Mouse (Mus musculus) midbrain, embryonic 10.5 days (tissue): ENCODE data around the gene Hist1h1t. TPM values are rescaled to one million over a fixed set of nuclear protein-coding genes. Genes with fewer than 3 reads are reported as not detected.
"Not testable (repeated sequence)": the region's sequence is repeated elsewhere in the genome, so short reads cannot be mapped to it uniquely, and the experiment has no call there.

Source experiments
- DNase-seq: peaks from one replicate; pipeline ENCODE4 v3.0.0-alpha.2; 2017; ENCODE audit warnings: low spot score
- H3K27ac ChIP-seq: fragments of 300-500 bp; sonication (generic); replicated peaks from 2 replicates; pipeline ENCODE4 v1.5.1; 2016; ENCODE audit warnings: mild to moderate bottlenecking
- H3K27me3 ChIP-seq: fragments of 300-500 bp; sonication (generic); 2 replicates; pipeline ENCODE4 v1.6.1; 2016; ENCODE audit warnings: low read depth, mild to moderate bottlenecking; ENCODE audit not compliant: poor library complexity, severe bottlenecking
- H3K36me3 ChIP-seq: fragments of 300-500 bp; sonication (generic); 2 replicates; pipeline ENCODE4 v1.6.1; 2016; ENCODE audit warnings: mild to moderate bottlenecking, moderate library complexity
- H3K4me1 ChIP-seq: fragments of 300-500 bp; sonication (generic); 2 replicates; pipeline ENCODE4 v1.6.1; 2016
- H3K4me3 ChIP-seq: fragments of 300-500 bp; sonication (generic); 2 replicates; pipeline ENCODE4 v1.5.1; 2016; ENCODE audit warnings: mild to moderate bottlenecking, moderate library complexity
- H3K9me3 ChIP-seq: fragments of 300-500 bp; sonication (generic); replicated peaks from 2 replicates; pipeline ENCODE4 v1.6.1; 2016; ENCODE audit warnings: mild to moderate bottlenecking
- WGBS: fragments of 180-500 bp; shearing (Covaris S2); methylation state at CpG from one replicate; pipeline ENCODE4 v1.1.7; 2016; 5-methylcytosine and 5-hydroxymethylcytosine counted together
- polyA plus RNA-seq: library from polyadenylated mRNA; unstranded; fragments of >200 nt; fragmentation: Nextera tagmentation; extraction: Ambion mirVana; gene quantifications from 2 replicates; pipeline ENCODE4 v1.2.1, GENCODE M21; 2016

The Hist1h1t gene
- not detected in 2 replicates for polyA plus RNA-seq

- Histone ChIP-seq H3K27ac (peak within 1 kb of the TSS; percentile 80), H3K36me3 (no peaks in the 10 kb centered on the region), H3K4me3 (0 out of 2 replicates have a peak within 1 kb of the TSS, but pooled peaks have one; percentile 3), H3K9me3 (no peaks in the 10 kb centered on the region), H3K4me1 (peaks cover 24% of the 10 kb centered on the region), H3K27me3 (no peaks in the 10 kb centered on the region)
- WGBS: 49% methylated on average over 12 of the region's 13 CpGs
- DNase-seq: no peak
Measured at GRCm38 (mm10) chr13:23695514-23695913, at the start of gene Hist1h1t. Hist1h1t (plus strand) TSS chr13:23695814.

GRCm38 (mm10) chr13:23659636-23660366, 35.8 kb upstream of the Hist1h1t start:
- no peaks in the 10 kb centered on the region for H3K9me3 ChIP-seq
- DNase-seq: no peak
- no peaks in the 10 kb centered on the region for H3K4me1 ChIP-seq
- H3K4me3 ChIP-seq: no peak overlapping the region
- no peaks in the 10 kb centered on the region for H3K27me3 ChIP-seq
- WGBS: 83% methylated on average over 6 of the region's 6 CpGs
- H3K27ac ChIP-seq: no peak overlapping the region
- H3K36me3 ChIP-seq: no peaks in the 10 kb centered on the region

GRCm38 (mm10) chr13:23662536-23662935, 33.1 kb upstream of the Hist1h1t start:
- Histone ChIP-seq H3K27ac (no peak overlapping the region), H3K36me3 (no peaks in the 10 kb centered on the region), H3K4me1 (no peaks in the 10 kb centered on the region), H3K27me3 (no peaks in the 10 kb centered on the region), H3K4me3 (no peak overlapping the region), H3K9me3 (no peaks in the 10 kb centered on the region)
- DNase-seq: no peak
- WGBS: 78% methylated on average over 3 of the region's 3 CpGs

GRCm38 (mm10) chr13:23681990-23682582, 13.5 kb upstream of the Hist1h1t start:
- DNase-seq: no peak
- H3K27me3 ChIP-seq: no peaks in the 10 kb centered on the region
- H3K27ac ChIP-seq: peak overlapping the region; percentile 88
- no peaks in the 10 kb centered on the region for H3K36me3 ChIP-seq
- 0 out of 2 replicates have a peak overlapping the region, but pooled peaks have one; percentile 54 for H3K4me3 ChIP-seq
- H3K9me3 ChIP-seq: no peaks in the 10 kb centered on the region
- H3K4me1 ChIP-seq: peaks cover 29% of the 10 kb centered on the region
- 84% methylated on average over 6 of the region's 6 CpGs for WGBS

- Histone ChIP-seq H3K36me3 (no peaks in the 10 kb centered on the region), H3K27ac (peak overlapping the region; percentile 88), H3K4me1 (peaks cover 29% of the 10 kb centered on the region), H3K9me3 (no peaks in the 10 kb centered on the region), H3K27me3 (no peaks in the 10 kb centered on the region), H3K4me3 (peak overlapping the region; percentile 54)
- 62% methylated on average over 1 of the region's 1 CpGs for WGBS
- DNase-seq: no peak
Measured at GRCm38 (mm10) chr13:23682623-23682946, 13.0 kb upstream of the Hist1h1t start.

GRCm38 (mm10) chr13:23682947-23683754, 12.5 kb upstream of the Hist1h1t start:
- DNase-seq: peak; percentile 50
- not testable (repeated sequence) for H3K27me3 ChIP-seq

GRCm38 (mm10) chr13:23683755-23684281, 11.8 kb upstream of the Hist1h1t start, which contains the start of the genes Hist1h2ac and Hist1h2bc:
Hist1h2ac (minus strand) TSS chr13:23683948.
Hist1h2bc (plus strand) TSS chr13:23684199.
- Histone ChIP-seq H3K36me3 (no peaks in the 10 kb centered on the region), H3K9me3 (no peaks in the 10 kb centered on the region), H3K4me1 (peaks cover 29% of the 10 kb centered on the region), H3K27ac (peak within 1 kb of the TSS; percentile 92), H3K27me3 (no peaks in the 10 kb centered on the region), H3K4me3 (peak within 1 kb of the TSS; percentile 59)
- WGBS: 0% methylated on average over 31 of the region's 32 CpGs
- peak; percentile 87 for DNase-seq

More at GRCm38 (mm10) chr13:23682947-23683754, 12.5 kb upstream of the Hist1h1t start:
- peaks cover 29% of the 10 kb centered on the region for H3K4me1 ChIP-seq
- WGBS: 13% methylated on average over 16 of the region's 30 CpGs
- not testable (repeated sequence) for H3K9me3 ChIP-seq, H3K36me3 ChIP-seq
- peak overlapping the region; percentile 88 for H3K27ac ChIP-seq
- H3K4me3 ChIP-seq: peak overlapping the region; percentile 54

GRCm38 (mm10) chr13:23684295-23684945, 11.2 kb upstream of the Hist1h1t start:
- not testable (repeated sequence) for H3K9me3 ChIP-seq, H3K36me3 ChIP-seq, H3K27me3 ChIP-seq
- peak overlapping the region; percentile 92 for H3K27ac ChIP-seq
- H3K4me1 ChIP-seq: peaks cover 29% of the 10 kb centered on the region
- under 1% methylated on average over 21 of the region's 37 CpGs for WGBS
- H3K4me3 ChIP-seq: peak overlapping the region; percentile 59
- DNase-seq: peak; percentile 61

GRCm38 (mm10) chr13:23685121-23685861, 10.3 kb upstream of the Hist1h1t start:
- H3K4me3 ChIP-seq: peak overlapping the region; percentile 59
- H3K9me3 ChIP-seq: no peaks in the 10 kb centered on the region
- no peaks in the 10 kb centered on the region for H3K36me3 ChIP-seq
- H3K4me1 ChIP-seq: peaks cover 29% of the 10 kb centered on the region
- H3K27ac ChIP-seq: peak overlapping the region; percentile 92
- no peaks in the 10 kb centered on the region for H3K27me3 ChIP-seq
- peak; percentile 47 for DNase-seq
- 24% methylated on average over 15 of the region's 15 CpGs for WGBS

GRCm38 (mm10) chr13:23685966-23686365, 9.6 kb upstream of the Hist1h1t start:
- H3K27ac ChIP-seq: peak overlapping the region; percentile 92
- peaks cover 29% of the 10 kb centered on the region for H3K4me1 ChIP-seq
- no peak for DNase-seq
- H3K9me3 ChIP-seq: no peaks in the 10 kb centered on the region
- peak overlapping the region; percentile 59 for H3K4me3 ChIP-seq
- H3K36me3 ChIP-seq: no peaks in the 10 kb centered on the region
- 77% methylated on average over 4 of the region's 4 CpGs for WGBS
- H3K27me3 ChIP-seq: no peaks in the 10 kb centered on the region

- H3K4me1 ChIP-seq: peaks cover 26% of the 10 kb centered on the region
- H3K9me3 ChIP-seq: no peaks in the 10 kb centered on the region
- H3K27me3 ChIP-seq: no peaks in the 10 kb centered on the region
- no peak overlapping the region for H3K4me3 ChIP-seq
- no peak overlapping the region for H3K27ac ChIP-seq
- DNase-seq: no peak
- no peaks in the 10 kb centered on the region for H3K36me3 ChIP-seq
- 88% methylated on average over 4 of the region's 4 CpGs for WGBS
Measured at GRCm38 (mm10) chr13:23687181-23687580, 8.4 kb upstream of the Hist1h1t start.
